Mouse (Mus musculus): ENCODE measurements around the gene Naa35. TPM values are rescaled to one million over a fixed set of nuclear protein-coding genes. Genes with fewer than 3 reads are reported as not detected.
"Not testable (repeated sequence)": the region's sequence is repeated elsewhere in the genome, so short reads cannot be mapped to it uniquely, and the experiment has no call there.

The Naa35 gene
- polyA plus RNA-seq, 1 experiment from 2014 or later = 78.4 TPM

- DNase-seq (ENCODE audit: low spot score) = no peak
Measured at GRCm38 (mm10) chr13:59572549-59572948, 12.5 kb upstream of the Naa35 start.

GRCm38 (mm10) chr13:59580954-59581353 lies 4.1 kb upstream of the Naa35 start:
- no peak for DNase-seq (ENCODE audit: low spot score)

GRCm38 (mm10) chr13:59584481-59584880 lies 578 bp upstream of the Naa35 start:
- peak; percentile 26 for DNase-seq (ENCODE audit: low spot score)

GRCm38 (mm10) chr13:59585648-59586005 lies 568 bp downstream of the Naa35 start:
- no peak for DNase-seq (ENCODE audit: low spot score)

GRCm38 (mm10) chr13:59587201-59587600 lies 2.1 kb downstream of the Naa35 start:
- no peak for DNase-seq (ENCODE audit: low spot score)

GRCm38 (mm10) chr13:59589672-59590071 lies 4.6 kb downstream of the Naa35 start:
- no peak for DNase-seq (ENCODE audit: low spot score)

GRCm38 (mm10) chr13:59590691-59591090 lies 5.6 kb downstream of the Naa35 start:
- DNase-seq (ENCODE audit: low spot score) = peak; percentile 28

GRCm38 (mm10) chr13:59592058-59592457 lies 7.0 kb downstream of the Naa35 start:
- not testable (repeated sequence) for DNase-seq (ENCODE audit: low spot score)

GRCm38 (mm10) chr13:59592630-59593029 lies 7.6 kb downstream of the Naa35 start:
- no peak for DNase-seq (ENCODE audit: low spot score)

- DNase-seq (ENCODE audit: low spot score) = no peak
Measured at GRCm38 (mm10) chr13:59603096-59603495, 18.0 kb downstream of the Naa35 start.

- DNase-seq (ENCODE audit: low spot score) = no peak
Measured at GRCm38 (mm10) chr13:59604511-59604910, 19.5 kb downstream of the Naa35 start.

GRCm38 (mm10) chr13:59605221-59605922 lies 20.3 kb downstream of the Naa35 start:
- no peak for DNase-seq (ENCODE audit: low spot score)

- no peak for DNase-seq (ENCODE audit: low spot score)
Measured at GRCm38 (mm10) chr13:59609885-59610284, 24.8 kb downstream of the Naa35 start.

- no peak for DNase-seq (ENCODE audit: low spot score)
Measured at GRCm38 (mm10) chr13:59610437-59610836, 25.4 kb downstream of the Naa35 start.

- no peak for DNase-seq (ENCODE audit: low spot score)
Measured at GRCm38 (mm10) chr13:59613868-59614267, 28.8 kb downstream of the Naa35 start.

- DNase-seq (ENCODE audit: low spot score) = no peak
Measured at GRCm38 (mm10) chr13:59615152-59615551, 30.1 kb downstream of the Naa35 start.

GRCm38 (mm10) chr13:59615554-59615953 lies 30.5 kb downstream of the Naa35 start:
- DNase-seq (ENCODE audit: low spot score) = no peak

- DNase-seq (ENCODE audit: low spot score) = no peak
Measured at GRCm38 (mm10) chr13:59618463-59618862, 33.4 kb downstream of the Naa35 start.

- DNase-seq (ENCODE audit: low spot score) = no peak
Measured at GRCm38 (mm10) chr13:59621643-59622489, 36.8 kb downstream of the Naa35 start.

- DNase-seq (ENCODE audit: low spot score) = no peak
Measured at GRCm38 (mm10) chr13:59624389-59624788, 39.3 kb downstream of the Naa35 start.

- no peak for DNase-seq (ENCODE audit: low spot score)
Measured at GRCm38 (mm10) chr13:59624903-59625302, 39.8 kb downstream of the Naa35 start.

- no peak for DNase-seq (ENCODE audit: low spot score)
Measured at GRCm38 (mm10) chr13:59626739-59627138, 41.7 kb downstream of the Naa35 start.

- peak; percentile 10 for DNase-seq (ENCODE audit: low spot score)
Measured at GRCm38 (mm10) chr13:59634637-59635036, 49.6 kb downstream of the Naa35 start.

Data from thymus, postnatal 0 days (tissue).